Mouse (Mus musculus) stomach, postnatal 0 days (tissue): Measurements from ENCODE around the gene Oosp3.

Experiments used
- CTCF ChIP-seq: IDR thresholded peaks from 2 replicates; pipeline ENCODE4 v1.5.1; 2016; ENCODE audit warnings: antibody characterized with exemption, low read depth, mild to moderate bottlenecking, moderate library complexity
- EP300 ChIP-seq: optimal IDR thresholded peaks from 2 replicates; pipeline ENCODE3; 2016; ENCODE audit warnings: antibody characterized with exemption

DNA sequence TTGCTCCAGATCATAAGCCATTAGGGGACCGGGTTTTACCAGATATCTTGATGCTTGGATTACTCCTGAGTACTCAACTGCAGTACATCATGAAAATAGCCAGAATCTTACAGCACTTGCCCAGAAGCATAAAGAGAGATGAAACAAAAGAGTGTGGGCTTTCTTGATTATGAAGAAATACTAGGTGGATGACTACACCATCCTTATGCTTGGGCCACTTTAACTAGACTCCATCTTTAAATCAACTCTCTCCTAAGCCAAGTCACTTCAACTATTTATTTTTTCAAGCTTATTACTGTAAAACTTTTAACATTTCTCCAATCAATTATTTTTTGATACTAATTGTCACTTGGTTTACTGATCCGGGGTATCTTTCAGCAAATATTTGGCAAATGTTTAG, 27.0 kb downstream of the Oosp3 start:
- TF ChIP-seq CTCF (no peak), EP300 (no peak)
